Mouse (Mus musculus) erythroblast, embryonic 14.5 days (primary cell): ENCODE data around the gene Ptges3. TPM values are rescaled to one million over a fixed set of nuclear protein-coding genes. Genes with fewer than 3 reads are reported as not detected.
"Not testable (repeated sequence)": the region's sequence is repeated elsewhere in the genome, so short reads cannot be mapped to it uniquely, and the experiment has no call there.

ENCODE experiments used
- H3K27me3 ChIP-seq: 2 replicates; pipeline ENCODE4 v1.6.1; 2012; ENCODE audit warnings: inconsistent platforms; ENCODE audit not compliant: control insufficient read depth
- H3K36me3 ChIP-seq: 2 replicates; pipeline ENCODE4 v1.6.1; 2012; ENCODE audit warnings: mild to moderate bottlenecking, inconsistent platforms; ENCODE audit not compliant: control insufficient read depth
- H3K4me1 ChIP-seq: 2 replicates; pipeline ENCODE4 v1.6.1; 2012; ENCODE audit warnings: inconsistent platforms; ENCODE audit not compliant: control insufficient read depth
- H3K4me3 ChIP-seq: replicated peaks from 2 replicates; pipeline ENCODE3; 2012; ENCODE audit warnings: moderate library complexity, mild to moderate bottlenecking, inconsistent platforms
- H3K9me3 ChIP-seq: 2 replicates; pipeline ENCODE4 v1.6.1; 2012; ENCODE audit warnings: low read length, inconsistent platforms, mixed read lengths; ENCODE audit not compliant: control insufficient read depth
- GATA1 ChIP-seq: IDR thresholded peaks from 2 replicates; pipeline ENCODE4 v1.6.1; 2012; ENCODE audit warnings: low read length, inconsistent platforms, mixed read lengths
- TAL1 ChIP-seq: IDR thresholded peaks from 3 replicates; pipeline ENCODE4 v1.6.1; 2012; ENCODE audit warnings: low read length, inconsistent platforms, mixed read lengths
- polyA plus RNA-seq: library from polyadenylated mRNA; stranded (reverse); fragments of >175 nt; gene quantifications from 2 replicates; pipeline ENCODE4 v1.2.3, GENCODE M21; 2012

Gene Ptges3
- polyA plus RNA-seq, 1 experiment = 11.8 TPM

- Histone ChIP-seq H3K9me3 (no peaks in the 10 kb centered on the region), H3K36me3 (peaks cover 37% of the 10 kb centered on the region), H3K27me3 (peaks cover 4% of the 10 kb centered on the region), H3K4me1 (peaks cover 6% of the 10 kb centered on the region), H3K4me3 (no peak overlapping the region)
- TF ChIP-seq GATA1 (no peak), TAL1 (no peak)
Observed at GRCm38 (mm10) chr10:128053001-128053400, 5.8 kb upstream of the Ptges3 start.

- TF ChIP-seq TAL1 (no peak), GATA1 (no peak)
- Histone ChIP-seq H3K9me3 (no peaks in the 10 kb centered on the region), H3K36me3 (peaks cover 24% of the 10 kb centered on the region), H3K4me1 (peaks cover 42% of the 10 kb centered on the region), H3K4me3 (peak overlapping the region; percentile 99), H3K27me3 (peaks cover 4% of the 10 kb centered on the region)
Observed at GRCm38 (mm10) chr10:128058184-128058583, 570 bp upstream of the Ptges3 start.

- TF ChIP-seq TAL1 (no peak), GATA1 (no peak)
- peaks cover 50% of the 10 kb centered on the region for H3K4me1 ChIP-seq
Observed at GRCm38 (mm10) chr10:128059207-128059981, 640 bp downstream of the Ptges3 start.

DNA sequence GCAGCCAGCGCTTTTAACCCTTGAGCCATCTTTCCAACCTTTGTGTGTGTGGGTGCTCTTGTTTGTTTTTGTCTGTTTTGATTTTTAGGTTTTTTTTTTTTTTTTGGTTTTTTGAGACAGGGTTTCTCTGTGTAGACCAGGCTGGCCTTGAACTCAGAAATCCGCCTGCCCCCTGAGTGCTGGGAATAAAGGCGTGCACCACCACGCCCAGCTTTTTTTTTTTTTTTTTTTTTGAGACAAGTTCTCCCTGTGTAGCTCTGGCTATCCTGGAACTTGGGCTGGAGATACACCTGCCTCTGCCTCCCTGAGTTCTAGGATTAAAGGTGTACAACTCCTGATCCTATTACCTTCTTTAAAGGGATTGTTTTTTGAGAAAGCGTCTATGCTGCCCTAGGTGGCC lies 2.4 kb downstream of the Ptges3 start:
- Histone ChIP-seq H3K4me1 (peaks cover 61% of the 10 kb centered on the region), H3K36me3 (peaks cover 50% of the 10 kb centered on the region), H3K27me3 (no peaks in the 10 kb centered on the region), H3K9me3 (no peaks in the 10 kb centered on the region), H3K4me3 (peak overlapping the region; percentile 99)
- TF ChIP-seq GATA1 (no peak), TAL1 (no peak)

More at GRCm38 (mm10) chr10:128059207-128059981, 640 bp downstream of the Ptges3 start:
- H3K36me3 ChIP-seq = peaks cover 34% of the 10 kb centered on the region
- no peaks in the 10 kb centered on the region for H3K9me3 ChIP-seq
- peak overlapping the region; percentile 99 for H3K4me3 ChIP-seq
- H3K27me3 ChIP-seq = peaks cover 4% of the 10 kb centered on the region

DNA sequence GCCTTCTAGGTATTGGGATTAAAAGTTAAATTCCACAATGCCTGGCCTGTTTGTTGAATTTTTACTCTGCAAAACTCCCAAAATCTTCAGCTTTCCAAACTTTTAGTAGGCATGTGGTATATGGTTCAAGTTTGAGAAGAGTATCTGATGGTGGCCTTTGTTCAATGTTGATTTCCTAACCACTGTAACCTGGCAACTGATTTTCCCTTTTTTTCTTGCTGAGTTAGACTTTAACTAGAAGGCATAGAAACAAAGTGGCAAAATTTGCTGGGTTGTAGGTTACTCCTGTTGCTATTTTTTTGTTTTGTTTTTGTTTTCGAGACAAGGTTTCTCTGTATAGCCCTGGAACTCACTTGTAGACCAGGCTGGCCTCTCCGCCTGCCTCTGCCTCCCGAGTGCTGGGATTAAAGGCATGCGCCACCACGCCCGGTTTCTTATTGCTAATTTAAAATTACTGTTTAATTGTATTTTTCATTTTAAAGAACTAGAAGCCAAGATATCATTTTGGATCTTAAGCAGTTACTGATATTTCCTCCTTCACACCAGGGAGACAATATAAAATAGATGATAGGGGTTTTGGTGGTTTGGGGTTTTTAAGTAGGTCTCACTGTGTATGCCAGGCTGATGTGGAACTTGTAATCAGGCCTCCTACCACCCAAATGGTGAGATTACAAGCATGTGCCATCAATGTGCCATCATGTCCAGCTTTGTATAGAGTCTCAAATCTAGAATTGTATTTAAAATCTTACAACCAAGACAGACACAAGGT lies 3.7 kb downstream of the Ptges3 start:
- TF ChIP-seq TAL1 = no peak
- TF ChIP-seq GATA1 = no peak
- Histone ChIP-seq H3K9me3 (no peaks in the 10 kb centered on the region), H3K27me3 (no peaks in the 10 kb centered on the region), H3K4me1 (peaks cover 65% of the 10 kb centered on the region), H3K4me3 (no peak overlapping the region), H3K36me3 (peaks cover 62% of the 10 kb centered on the region)

GRCm38 (mm10) chr10:128066072-128066471 lies 7.3 kb downstream of the Ptges3 start:
- no peaks in the 10 kb centered on the region for H3K27me3 ChIP-seq
- H3K36me3 ChIP-seq = peaks cover 92% of the 10 kb centered on the region
- no peak overlapping the region for H3K4me3 ChIP-seq
- TF ChIP-seq GATA1 (no peak), TAL1 (no peak)
- peaks cover 6% of the 10 kb centered on the region for H3K9me3 ChIP-seq
- peaks cover 65% of the 10 kb centered on the region for H3K4me1 ChIP-seq

GRCm38 (mm10) chr10:128069201-128069600 lies 10.4 kb downstream of the Ptges3 start:
- H3K27me3 ChIP-seq = no peaks in the 10 kb centered on the region
- H3K9me3 ChIP-seq = peaks cover 6% of the 10 kb centered on the region
- H3K4me1 ChIP-seq = peaks cover 37% of the 10 kb centered on the region
- TF ChIP-seq GATA1 = peak; percentile 32; the same call in 1 of the 2 replicates
- no peak for TF ChIP-seq TAL1
- no peak overlapping the region for H3K4me3 ChIP-seq
- H3K36me3 ChIP-seq = peaks cover 94% of the 10 kb centered on the region

GRCm38 (mm10) chr10:128070432-128070831 lies 11.7 kb downstream of the Ptges3 start:
- not testable (repeated sequence) for H3K9me3 ChIP-seq, H3K4me3 ChIP-seq, H3K27me3 ChIP-seq
- Histone ChIP-seq H3K4me1 (peaks cover 27% of the 10 kb centered on the region), H3K36me3 (peaks cover 93% of the 10 kb centered on the region)

GRCm38 (mm10) chr10:128078269-128078668 lies 19.5 kb downstream of the Ptges3 start:
- not testable (repeated sequence) for H3K27me3 ChIP-seq, H3K4me3 ChIP-seq, H3K9me3 ChIP-seq
- H3K4me1 ChIP-seq = peaks cover 14% of the 10 kb centered on the region
- H3K36me3 ChIP-seq = peaks cover 46% of the 10 kb centered on the region
